Mouse (Mus musculus): Measurements from ENCODE around the gene Shpk. TPM values are rescaled to one million over a fixed set of nuclear protein-coding genes. Genes with fewer than 3 reads are reported as not detected.

Shpk gene
- 0.97 and 1.0 TPM in 2 replicates for polyA plus RNA-seq (2016; fragmentation: Nextera tagmentation; extraction: Ambion mirVana)

DNA sequence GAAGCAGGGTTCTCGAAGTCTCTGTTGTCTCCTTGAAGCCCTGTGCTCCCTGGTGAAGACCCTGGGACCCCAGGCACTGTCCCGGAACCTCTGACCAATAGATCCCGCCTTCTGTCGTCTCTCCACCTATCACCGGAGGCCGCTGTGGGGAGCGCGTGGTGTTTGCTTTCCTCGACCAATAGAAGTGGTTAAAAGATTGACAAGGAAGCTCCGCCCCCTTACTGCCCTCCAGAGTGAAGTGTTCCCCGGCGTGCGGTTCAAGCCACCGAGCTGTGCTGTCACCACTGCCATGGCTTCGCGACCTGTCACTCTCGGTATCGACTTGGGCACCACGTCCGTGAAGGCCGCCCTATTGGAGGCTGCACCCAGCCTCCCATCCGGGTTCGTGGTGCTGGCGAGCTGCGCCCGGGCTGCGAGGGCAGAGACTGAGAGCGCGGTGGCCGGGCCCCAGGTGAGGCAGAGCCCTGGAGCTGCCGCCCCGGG, at the start of gene Shpk:
Gene Shpk, plus strand, starts transcription at position 231 of the 483 bp plus-strand sequence.
- Histone ChIP-seq H3K4me1 (peaks cover 17% of the 10 kb centered on the region), H3K27me3 (ENCODE audit: low read depth, poor library complexity, severe bottlenecking) (peaks cover 8% of the 10 kb centered on the region; the same call in 1 of the 2 replicates), H3K4me3 (peak within 1 kb of the TSS; percentile 78), H3K27ac (replicated peaks) (peak within 1 kb of the TSS; percentile 83), H3K9me3 (replicated peaks) (no peaks in the 10 kb centered on the region), H3K36me3 (peaks cover 10% of the 10 kb centered on the region; the same call in 1 of the 2 replicates)
- under 1% methylated on average over 32 of the region's 32 CpGs for WGBS
- peak; percentile 93 for DNase-seq (ENCODE audit: low spot score)

DNA sequence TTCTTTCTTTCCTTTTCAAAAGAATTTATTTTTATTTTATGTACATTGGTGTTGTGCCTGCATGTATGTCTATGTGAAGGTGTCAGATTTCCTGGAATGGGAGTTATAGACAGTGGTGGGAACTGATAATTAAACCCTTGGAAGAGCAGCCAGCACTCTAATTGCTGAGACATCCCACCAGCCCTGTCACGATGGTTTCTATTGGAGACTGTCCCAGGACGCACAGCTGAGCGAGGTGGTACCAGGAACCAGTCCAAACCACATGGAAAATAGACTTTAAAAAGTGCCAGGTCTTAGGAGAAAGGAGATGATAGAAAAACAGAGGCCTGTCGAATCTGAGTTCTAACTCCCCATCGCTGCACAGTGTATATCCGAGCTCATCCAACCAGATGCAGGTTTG, 44.2 kb upstream of the Shpk start:
- WGBS: 82% methylated on average over 6 of the region's 6 CpGs
- peaks cover 20% of the 10 kb centered on the region for H3K27me3 ChIP-seq (ENCODE audit: low read depth, poor library complexity, severe bottlenecking)
- no peaks in the 10 kb centered on the region for H3K36me3 ChIP-seq
- no peak for DNase-seq (ENCODE audit: low spot score)
- H3K27ac ChIP-seq (replicated peaks): no peak overlapping the region
- no peaks in the 10 kb centered on the region for H3K9me3 ChIP-seq (replicated peaks)
- H3K4me3 ChIP-seq: no peak overlapping the region
- peaks cover 5% of the 10 kb centered on the region for H3K4me1 ChIP-seq

DNA sequence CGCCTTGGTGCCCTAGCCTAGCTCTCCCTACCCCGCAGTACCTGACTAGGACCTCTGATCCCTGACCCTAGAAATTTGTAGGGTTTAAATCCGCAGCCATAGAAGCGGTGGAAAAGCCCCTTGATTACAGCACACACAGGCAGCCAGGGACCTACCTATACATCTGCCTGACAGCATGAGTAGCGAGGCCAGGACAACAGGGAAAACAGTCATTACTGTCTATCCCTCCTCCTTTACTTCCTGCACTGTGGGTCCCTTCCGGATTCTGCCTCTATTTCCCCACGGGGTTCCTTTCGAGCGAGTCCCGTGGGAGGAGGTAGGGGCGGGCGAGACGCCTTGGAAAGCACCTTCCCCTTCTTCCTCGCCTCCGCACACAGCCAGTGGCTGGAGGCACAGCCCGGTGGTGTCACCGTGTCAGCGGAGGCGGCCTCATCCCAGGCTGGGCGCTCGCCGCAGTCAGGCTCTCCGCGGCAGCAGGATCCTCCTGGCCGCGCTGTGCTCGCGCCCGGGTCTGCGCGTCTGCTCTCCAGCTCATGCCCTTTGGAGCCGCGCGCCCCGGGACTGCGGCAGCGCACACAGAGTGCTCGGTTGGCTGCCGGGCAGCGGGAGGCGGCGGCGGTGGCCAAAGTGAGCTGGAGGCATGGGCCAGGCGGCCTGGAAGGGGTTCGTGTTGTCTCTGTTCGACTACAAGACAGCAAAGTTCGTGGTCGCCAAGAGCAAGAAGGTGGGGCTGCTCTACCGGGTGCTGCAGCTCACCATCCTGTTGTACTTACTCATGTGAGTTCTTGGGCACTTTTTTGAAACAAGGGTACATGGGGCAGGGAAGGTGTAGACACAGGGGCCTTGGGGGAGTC, 39.1 kb upstream of the Shpk start, which contains the start of gene P2rx5:
Gene P2rx5, plus strand, starts transcription at position 465 of the 854 bp plus-strand sequence.
- H3K36me3 ChIP-seq: no peaks in the 10 kb centered on the region
- H3K9me3 ChIP-seq (replicated peaks): no peaks in the 10 kb centered on the region
- no peak within 1 kb of the TSS for H3K27ac ChIP-seq (replicated peaks)
- 3% methylated on average over 49 of the region's 49 CpGs for WGBS
- H3K27me3 ChIP-seq (ENCODE audit: low read depth, poor library complexity, severe bottlenecking): peaks cover 42% of the 10 kb centered on the region
- H3K4me3 ChIP-seq: peak within 1 kb of the TSS; percentile 57
- peak; percentile 44 for DNase-seq (ENCODE audit: low spot score)
- peaks cover 14% of the 10 kb centered on the region for H3K4me1 ChIP-seq

DNA sequence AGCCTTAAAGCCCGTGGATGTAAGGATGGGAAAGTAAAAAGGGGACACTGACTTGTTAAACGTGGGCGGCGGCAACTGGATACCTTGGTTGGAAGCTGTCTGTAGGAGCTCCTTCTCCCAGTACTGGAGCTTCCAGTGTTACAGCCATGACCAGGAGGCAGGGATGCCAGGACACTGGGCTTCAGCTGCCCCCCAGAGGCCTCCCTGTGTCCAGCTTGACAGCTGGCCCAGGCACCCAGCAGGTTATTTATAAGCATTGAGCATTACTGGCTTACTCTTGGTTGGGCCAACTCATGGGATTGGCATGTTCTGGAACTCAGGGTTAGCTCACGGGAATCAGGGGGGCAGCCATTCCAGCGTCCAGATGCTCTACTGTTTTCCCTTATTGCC, 38.5 kb upstream of the Shpk start:
- Histone ChIP-seq H3K4me1 (peaks cover 14% of the 10 kb centered on the region), H3K27ac (replicated peaks) (no peak overlapping the region), H3K9me3 (replicated peaks) (no peaks in the 10 kb centered on the region), H3K36me3 (no peaks in the 10 kb centered on the region), H3K4me3 (peak overlapping the region; percentile 57), H3K27me3 (ENCODE audit: low read depth, poor library complexity, severe bottlenecking) (peaks cover 42% of the 10 kb centered on the region)
- no peak for DNase-seq (ENCODE audit: low spot score)
- 32% methylated on average over 6 of the region's 6 CpGs for WGBS

DNA sequence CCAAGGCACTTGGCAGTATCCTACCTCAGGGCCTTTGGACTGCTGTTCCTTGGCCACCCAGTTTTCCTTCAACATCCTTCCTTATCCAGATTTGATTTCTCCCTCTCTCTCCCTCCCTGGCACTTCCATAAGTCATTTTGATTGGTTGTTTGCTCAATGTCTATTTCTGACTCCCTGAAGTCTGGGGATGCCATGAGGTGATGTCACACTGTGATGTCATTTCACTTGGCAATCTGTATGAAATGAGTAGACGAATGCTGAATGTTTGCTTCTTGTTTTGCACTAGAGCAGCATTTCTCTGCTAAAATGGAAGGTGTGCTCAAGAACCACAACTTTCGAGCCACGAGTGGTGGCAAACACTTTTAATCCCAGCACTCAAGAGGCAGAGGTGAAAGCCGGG, 37.6 kb upstream of the Shpk start:
- H3K4me3 ChIP-seq: no peak overlapping the region
- H3K27ac ChIP-seq (replicated peaks): no peak overlapping the region
- H3K9me3 ChIP-seq (replicated peaks): no peaks in the 10 kb centered on the region
- WGBS: 91% methylated on average over 4 of the region's 4 CpGs
- H3K4me1 ChIP-seq: peaks cover 14% of the 10 kb centered on the region
- no peak for DNase-seq (ENCODE audit: low spot score)
- peaks cover 42% of the 10 kb centered on the region for H3K27me3 ChIP-seq (ENCODE audit: low read depth, poor library complexity, severe bottlenecking)
- no peaks in the 10 kb centered on the region for H3K36me3 ChIP-seq

DNA sequence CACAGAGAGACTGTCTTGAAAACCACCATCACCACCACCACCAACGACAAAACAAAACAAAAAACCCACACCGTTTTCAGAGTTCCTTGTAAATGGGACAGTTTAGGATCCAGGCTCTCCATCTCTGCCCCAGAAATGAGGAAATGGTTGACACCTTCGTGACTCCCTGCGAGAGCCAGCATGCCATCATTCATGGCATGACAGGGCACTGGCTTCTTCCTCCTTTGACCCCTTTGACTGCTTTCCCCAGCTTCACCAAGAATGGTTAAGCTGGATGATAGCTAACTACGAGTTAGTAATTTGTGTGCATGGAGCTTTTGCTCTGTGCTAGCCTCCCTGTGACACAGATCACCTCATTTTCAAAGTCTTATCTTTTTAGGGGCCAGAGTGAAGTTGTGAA, 37.0 kb upstream of the Shpk start:
- no peak overlapping the region for H3K27ac ChIP-seq (replicated peaks)
- no peak for DNase-seq (ENCODE audit: low spot score)
- H3K9me3 ChIP-seq (replicated peaks): no peaks in the 10 kb centered on the region
- H3K36me3 ChIP-seq: no peaks in the 10 kb centered on the region
- WGBS: 89% methylated on average over 5 of the region's 5 CpGs
- H3K4me1 ChIP-seq: peaks cover 14% of the 10 kb centered on the region
- H3K27me3 ChIP-seq (ENCODE audit: low read depth, poor library complexity, severe bottlenecking): peaks cover 42% of the 10 kb centered on the region
- H3K4me3 ChIP-seq: no peak overlapping the region

DNA sequence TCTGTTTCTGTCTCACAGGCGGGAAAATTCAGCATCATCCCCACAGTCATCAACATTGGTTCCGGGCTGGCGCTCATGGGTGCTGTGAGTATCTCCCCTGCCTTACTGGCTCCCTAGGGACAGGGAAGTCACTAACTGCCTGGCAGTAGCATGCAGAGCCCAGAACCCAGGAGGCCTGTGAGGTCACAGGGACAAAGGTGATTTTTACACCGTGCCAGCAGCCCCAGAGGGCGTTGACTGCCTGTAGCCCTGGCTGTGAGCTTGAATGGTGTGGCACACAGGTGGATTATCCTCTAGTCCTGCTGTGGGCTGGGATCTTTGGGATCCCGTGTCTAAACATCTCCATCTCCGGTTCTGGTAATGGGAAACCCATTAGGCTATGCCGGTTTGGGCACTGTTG, 31.2 kb upstream of the Shpk start:
- WGBS: 82% methylated on average over 8 of the region's 8 CpGs
- Histone ChIP-seq H3K36me3 (peaks cover 26% of the 10 kb centered on the region), H3K27ac (replicated peaks) (no peak overlapping the region), H3K9me3 (replicated peaks) (no peaks in the 10 kb centered on the region), H3K4me1 (no peaks in the 10 kb centered on the region), H3K4me3 (no peak overlapping the region), H3K27me3 (ENCODE audit: low read depth, poor library complexity, severe bottlenecking) (no peaks in the 10 kb centered on the region)
- DNase-seq (ENCODE audit: low spot score): no peak

DNA sequence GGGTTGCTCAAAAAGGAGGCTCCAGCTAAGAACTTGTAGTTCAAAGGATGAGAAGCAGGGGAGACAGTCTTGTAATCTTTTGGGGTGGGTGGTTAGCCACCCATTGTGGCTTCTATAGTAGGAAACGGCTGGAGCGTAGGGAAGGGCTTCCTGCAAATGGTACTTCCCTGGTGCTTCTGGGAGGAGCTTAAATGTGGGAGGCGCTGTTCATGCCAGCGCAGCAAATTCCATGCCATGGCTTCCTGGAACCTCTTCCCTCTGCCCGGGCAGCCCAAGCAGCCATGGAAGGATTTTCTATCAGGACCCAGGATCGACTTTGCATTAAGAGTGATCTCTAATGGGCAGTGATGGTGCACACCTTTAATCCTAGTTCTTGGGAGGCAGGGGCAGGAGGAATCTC, 30.7 kb upstream of the Shpk start:
- H3K4me1 ChIP-seq: no peaks in the 10 kb centered on the region
- DNase-seq (ENCODE audit: low spot score): no peak
- H3K27ac ChIP-seq (replicated peaks): no peak overlapping the region
- WGBS: 86% methylated on average over 6 of the region's 6 CpGs
- H3K9me3 ChIP-seq (replicated peaks): no peaks in the 10 kb centered on the region
- no peak overlapping the region for H3K4me3 ChIP-seq
- peaks cover 31% of the 10 kb centered on the region for H3K36me3 ChIP-seq
- H3K27me3 ChIP-seq (ENCODE audit: low read depth, poor library complexity, severe bottlenecking): no peaks in the 10 kb centered on the region

DNA sequence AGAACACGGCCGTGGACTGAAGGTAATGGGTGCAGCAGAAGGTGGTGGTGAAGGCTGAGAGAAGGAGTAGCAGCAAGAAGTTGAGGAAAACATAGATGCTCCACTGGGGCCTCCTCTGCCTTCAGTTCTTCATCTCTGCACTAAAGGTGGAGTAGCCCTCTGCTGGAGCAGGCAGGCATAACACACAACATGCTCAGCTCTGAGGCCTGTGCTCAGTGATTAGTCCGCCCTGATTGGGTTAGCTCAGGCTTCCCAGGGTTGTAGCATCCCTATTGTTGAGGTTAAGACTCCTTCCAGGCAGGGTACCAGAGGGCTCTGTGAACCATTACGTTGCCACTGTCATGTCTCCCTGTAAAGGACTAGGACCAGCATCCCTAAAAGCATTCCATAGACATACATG, 30.0 kb upstream of the Shpk start:
- 42% methylated on average over 4 of the region's 4 CpGs for WGBS
- Histone ChIP-seq H3K9me3 (replicated peaks) (no peaks in the 10 kb centered on the region), H3K36me3 (peaks cover 37% of the 10 kb centered on the region), H3K4me1 (no peaks in the 10 kb centered on the region), H3K4me3 (no peak overlapping the region), H3K27me3 (ENCODE audit: low read depth, poor library complexity, severe bottlenecking) (no peaks in the 10 kb centered on the region), H3K27ac (replicated peaks) (no peak overlapping the region)
- DNase-seq (ENCODE audit: low spot score): peak; percentile 57

DNA sequence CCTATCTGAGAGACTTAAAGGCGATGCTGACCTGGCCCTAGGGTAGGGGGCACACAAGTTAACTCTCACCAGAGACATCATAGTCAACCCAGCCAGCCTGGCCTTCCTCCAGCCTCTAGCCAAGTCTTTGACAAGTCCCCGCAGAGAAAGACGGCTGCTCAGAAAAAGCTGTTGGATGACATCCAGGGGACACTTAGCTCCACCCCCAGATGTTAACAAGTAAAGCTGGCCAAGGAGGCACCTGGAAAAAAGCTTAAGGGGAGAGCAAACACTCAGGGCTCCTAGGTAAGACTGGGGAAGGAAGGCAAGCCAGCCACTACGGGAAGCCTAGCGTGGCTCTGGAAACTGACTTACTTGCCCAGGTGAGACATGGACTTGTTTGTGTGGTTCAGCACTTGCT, 27.1 kb upstream of the Shpk start:
- Histone ChIP-seq H3K27me3 (ENCODE audit: low read depth, poor library complexity, severe bottlenecking) (no peaks in the 10 kb centered on the region), H3K27ac (replicated peaks) (no peak overlapping the region), H3K4me3 (no peak overlapping the region), H3K36me3 (peaks cover 46% of the 10 kb centered on the region), H3K4me1 (peaks cover 14% of the 10 kb centered on the region), H3K9me3 (replicated peaks) (no peaks in the 10 kb centered on the region)
- no peak for DNase-seq (ENCODE audit: low spot score)
- WGBS: 71% methylated on average over 5 of the region's 5 CpGs

DNA sequence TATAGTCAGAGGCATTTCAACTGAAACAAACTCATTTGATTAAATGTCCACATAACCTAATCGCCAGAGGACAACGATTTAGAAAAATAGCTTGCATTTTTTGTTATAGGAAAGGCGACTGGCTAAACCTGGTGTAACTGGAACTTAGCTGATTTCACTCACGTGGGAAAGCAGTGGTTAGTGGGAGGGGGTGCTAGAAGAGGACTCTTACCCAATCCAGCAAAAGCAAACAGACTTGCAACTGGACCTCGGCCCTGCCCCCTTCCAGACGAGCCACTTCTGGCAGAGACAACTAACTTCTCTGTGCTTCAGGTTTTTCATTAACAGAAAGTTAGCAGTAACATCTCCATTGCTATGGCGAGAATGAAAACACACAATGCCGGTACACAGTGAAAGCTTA, 23.6 kb upstream of the Shpk start:
- WGBS: 55% methylated on average over 8 of the region's 8 CpGs
- peaks cover 48% of the 10 kb centered on the region for H3K36me3 ChIP-seq
- no peak overlapping the region for H3K27ac ChIP-seq (replicated peaks)
- DNase-seq (ENCODE audit: low spot score): no peak
- H3K4me1 ChIP-seq: peaks cover 30% of the 10 kb centered on the region
- peak overlapping the region; percentile 97 for H3K4me3 ChIP-seq
- H3K9me3 ChIP-seq (replicated peaks): no peaks in the 10 kb centered on the region
- H3K27me3 ChIP-seq (ENCODE audit: low read depth, poor library complexity, severe bottlenecking): no peaks in the 10 kb centered on the region

DNA sequence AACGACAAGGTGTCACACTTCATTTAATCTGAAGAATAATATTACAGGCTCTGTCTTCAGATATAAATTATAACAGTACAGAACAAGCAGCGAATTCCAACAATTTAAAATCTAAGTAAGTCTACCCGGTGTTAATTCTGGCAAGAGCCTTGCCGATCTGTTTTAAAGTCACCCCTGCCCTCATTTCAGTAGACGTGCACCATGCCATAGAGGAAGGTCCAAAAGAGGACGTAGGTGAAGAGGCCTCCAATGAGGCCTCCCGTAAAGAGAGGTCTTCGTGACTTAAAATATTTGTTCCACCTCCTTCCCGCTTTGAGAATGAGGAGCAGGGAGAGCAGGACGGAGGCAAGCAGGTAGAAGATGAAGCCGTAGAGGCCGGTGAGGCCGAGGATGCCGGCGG, 23.1 kb upstream of the Shpk start:
- no peaks in the 10 kb centered on the region for H3K27me3 ChIP-seq (ENCODE audit: low read depth, poor library complexity, severe bottlenecking)
- H3K4me1 ChIP-seq: peaks cover 30% of the 10 kb centered on the region
- no peak for DNase-seq (ENCODE audit: low spot score)
- peak overlapping the region; percentile 97 for H3K4me3 ChIP-seq
- peak overlapping the region; percentile 91 for H3K27ac ChIP-seq (replicated peaks)
- no peaks in the 10 kb centered on the region for H3K9me3 ChIP-seq (replicated peaks)
- peaks cover 45% of the 10 kb centered on the region for H3K36me3 ChIP-seq
- 1% methylated on average over 15 of the region's 15 CpGs for WGBS
